Mouse (Mus musculus) megakaryocyte, embryonic 14.5 days (primary cell): Measurements from ENCODE around the gene Rps3a1.

Experiments used
- FLI1 ChIP-seq: IDR thresholded peaks from 2 replicates; pipeline ENCODE4 v1.6.1; 2012; ENCODE audit warnings: low read length, inconsistent platforms, mixed read lengths
- GATA1 ChIP-seq: IDR thresholded peaks from 3 replicates; pipeline ENCODE4 v1.6.1; 2012; ENCODE audit warnings: mixed read lengths, low read length, inconsistent platforms, borderline replicate concordance

DNA sequence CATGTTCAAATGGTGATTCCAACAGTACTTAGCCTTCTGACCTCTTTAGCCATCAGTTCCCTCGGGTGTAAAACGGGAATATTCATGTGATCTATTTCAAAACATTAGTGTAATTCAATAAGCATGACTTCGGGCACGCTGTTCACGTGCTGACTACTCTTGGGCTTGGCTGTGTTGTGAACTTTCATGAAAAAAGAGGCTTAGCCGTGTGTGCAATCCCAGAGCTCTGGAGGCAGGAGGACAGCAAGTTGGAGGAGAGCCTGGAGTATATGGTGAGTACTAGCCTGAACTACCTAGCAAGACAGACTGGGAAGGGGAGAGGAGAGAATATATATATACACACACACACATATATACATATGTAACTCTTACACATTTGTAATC lies 424 bp upstream of the Rps3a1 start:
- TF ChIP-seq GATA1, result no peak
- TF ChIP-seq FLI1, result no peak
